Mouse (Mus musculus) liver, embryonic 11.5 days (tissue): ENCODE results near the gene Ank2. TPM values are rescaled to one million over a fixed set of nuclear protein-coding genes. Genes with fewer than 3 reads are reported as not detected.

ENCODE experiments used
- ATAC-seq: fragments of 200-750 bp; cut with Nextera tagmentation; replicated peaks from 2 replicates; pipeline ENCODE4 v1.8.0; 2017; ENCODE audit warnings: moderate number of reproducible peaks, mild to moderate bottlenecking, moderate TSS enrichment, moderate library complexity; ENCODE audit not compliant: low FRiP score
- DNase-seq: peaks from one replicate; pipeline ENCODE4 v3.0.0-alpha.2; 2017; ENCODE audit warnings: low spot score
- H3K27ac ChIP-seq: fragments of 300-500 bp; sonication (generic); 2 replicates; pipeline ENCODE4 v1.5.1; 2014; ENCODE audit warnings: mild to moderate bottlenecking, low read depth, low read length, control low read depth
- H3K27me3 ChIP-seq: fragments of 300-500 bp; sonication (generic); replicated peaks from 2 replicates; pipeline ENCODE4 v1.6.1; 2014; ENCODE audit warnings: low read length, mixed read lengths; ENCODE audit not compliant: control insufficient read depth, insufficient read depth
- H3K36me3 ChIP-seq: fragments of 300-500 bp; sonication (generic); 2 replicates; pipeline ENCODE4 v1.6.1; 2014; ENCODE audit warnings: mild to moderate bottlenecking, low read length, moderate library complexity, mixed read lengths; ENCODE audit not compliant: control insufficient read depth, insufficient read depth
- H3K4me1 ChIP-seq: fragments of 300-500 bp; sonication (generic); replicated peaks from 2 replicates; pipeline ENCODE4 v1.6.1; 2014; ENCODE audit warnings: low read length, mixed read lengths; ENCODE audit not compliant: control insufficient read depth, insufficient read depth
- H3K4me2 ChIP-seq: fragments of 300-500 bp; sonication (generic); 2 replicates; pipeline ENCODE4 v1.6.1; 2014; ENCODE audit warnings: mild to moderate bottlenecking, control low read depth, moderate library complexity
- H3K4me3 ChIP-seq: fragments of 300-500 bp; sonication (generic); 2 replicates; pipeline ENCODE4 v1.5.1; 2014; ENCODE audit warnings: low read depth, low read length, control low read depth
- H3K9ac ChIP-seq: fragments of 300-500 bp; sonication (generic); 2 replicates; pipeline ENCODE4 v1.6.1; 2014; ENCODE audit warnings: low read depth, low read length, control low read depth
- H3K9me3 ChIP-seq: fragments of 300-500 bp; sonication (generic); 2 replicates; pipeline ENCODE4 v1.6.1; 2016; ENCODE audit warnings: low read length, inconsistent platforms, mixed read lengths; ENCODE audit not compliant: control insufficient read depth
- WGBS: fragments of 180-500 bp; shearing (Covaris S2); extraction: QIAGEN DNeasy Blood & Tissue Kit; methylation state at CpG from one replicate; pipeline ENCODE4 v1.1.7; 2014; 5-methylcytosine and 5-hydroxymethylcytosine counted together
- polyA plus RNA-seq: library from polyadenylated mRNA; unstranded; fragments of >200 nt; fragmentation: Nextera tagmentation; extraction: Ambion mirVana; gene quantifications from 2 replicates; pipeline ENCODE4 v1.2.1, GENCODE M21; 2014

The Ank2 gene
- polyA plus RNA-seq, 1 experiment from 2014 or later = 17.3 TPM

DNA sequence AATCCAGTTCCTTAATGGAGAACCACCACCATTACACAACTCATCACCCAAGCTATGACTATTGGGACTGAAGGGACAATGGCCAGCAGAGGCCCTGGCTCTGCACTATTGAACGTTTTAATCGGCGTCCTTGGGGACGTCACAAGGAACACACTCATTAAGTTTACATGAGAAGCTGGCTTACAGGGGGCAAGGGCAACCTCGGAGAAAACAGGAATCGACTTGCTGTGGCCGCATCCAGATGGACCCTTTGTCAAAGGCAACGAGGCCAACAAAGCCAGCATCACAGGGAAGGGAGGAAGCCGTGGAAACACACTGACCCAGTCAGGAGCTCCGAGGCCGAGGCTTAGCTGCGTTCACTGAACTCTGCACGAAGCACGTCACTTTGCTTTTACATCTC is 205.1 kb downstream of the Ank2 start:
- no peaks in the 10 kb centered on the region for H3K4me1 ChIP-seq
- WGBS = 84% methylated on average over 14 of the region's 14 CpGs
- H3K27me3 ChIP-seq = no peaks in the 10 kb centered on the region
- no peak for DNase-seq
- no peak overlapping the region for H3K9ac ChIP-seq
- H3K4me2 ChIP-seq = no peak overlapping the region
- H3K27ac ChIP-seq = no peak overlapping the region
- H3K4me3 ChIP-seq = no peak overlapping the region
- H3K36me3 ChIP-seq = no peaks in the 10 kb centered on the region
- no peaks in the 10 kb centered on the region for H3K9me3 ChIP-seq
- ATAC-seq = no peak

DNA sequence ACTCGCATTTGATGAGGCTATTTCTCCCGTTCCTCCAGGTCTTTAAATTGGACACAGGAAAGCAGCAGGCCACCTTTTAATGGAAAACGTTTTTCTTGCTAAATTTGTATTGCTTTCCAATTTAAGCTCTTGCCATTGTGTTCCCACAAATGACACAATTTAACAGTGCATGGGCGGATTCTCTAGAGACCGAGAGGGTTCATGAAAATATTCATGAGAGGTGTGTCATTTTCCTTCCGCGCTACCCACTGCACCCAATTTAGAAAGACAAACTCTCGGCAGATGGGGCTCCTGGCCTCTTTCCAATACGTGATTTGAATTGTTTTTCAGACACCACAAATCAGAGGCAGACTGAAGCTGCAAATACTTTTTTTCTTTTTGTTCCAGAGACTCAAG is 205.7 kb downstream of the Ank2 start:
- no peaks in the 10 kb centered on the region for H3K36me3 ChIP-seq
- ATAC-seq (no peak), DNase-seq (no peak)
- 86% methylated on average over 9 of the region's 9 CpGs for WGBS
- H3K9me3 ChIP-seq = no peaks in the 10 kb centered on the region
- H3K27ac ChIP-seq = no peak overlapping the region
- H3K9ac ChIP-seq = no peak overlapping the region
- H3K4me3 ChIP-seq = no peak overlapping the region
- no peak overlapping the region for H3K4me2 ChIP-seq
- no peaks in the 10 kb centered on the region for H3K4me1 ChIP-seq
- H3K27me3 ChIP-seq = no peaks in the 10 kb centered on the region

DNA sequence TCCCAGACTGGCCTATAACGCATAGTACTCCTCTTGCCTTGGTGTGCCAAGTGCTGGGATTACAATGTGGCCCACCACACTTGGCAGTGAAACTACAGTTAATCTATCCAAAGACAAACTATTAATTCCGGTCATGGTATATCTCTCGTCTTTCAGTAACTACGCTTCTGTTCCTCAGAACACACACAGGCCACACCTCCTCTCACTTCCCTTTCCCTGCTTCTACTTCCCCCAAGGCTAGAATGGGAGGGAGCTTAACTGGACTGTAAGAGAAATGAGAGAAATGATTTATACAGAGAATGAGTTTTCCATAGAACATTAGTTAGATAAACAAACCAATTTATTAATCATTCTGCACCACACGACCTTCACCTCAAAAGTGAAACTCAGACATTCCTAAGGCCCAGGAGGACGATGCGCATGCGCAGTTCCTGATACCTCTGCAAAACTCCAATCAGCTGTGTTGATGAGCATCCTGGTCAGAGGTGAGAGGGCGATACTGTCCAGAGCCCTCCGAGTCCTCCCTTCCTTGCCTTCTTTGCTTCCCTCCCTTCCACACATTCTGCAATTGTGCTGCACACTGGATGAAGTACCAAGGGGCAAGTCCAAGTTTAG is 206.2 kb downstream of the Ank2 start:
- ATAC-seq (no peak), DNase-seq (no peak)
- no peaks in the 10 kb centered on the region for H3K4me1 ChIP-seq
- H3K36me3 ChIP-seq = no peaks in the 10 kb centered on the region
- no peak overlapping the region for H3K9ac ChIP-seq
- H3K27me3 ChIP-seq = no peaks in the 10 kb centered on the region
- H3K4me2 ChIP-seq = no peak overlapping the region
- H3K27ac ChIP-seq = no peak overlapping the region
- no peaks in the 10 kb centered on the region for H3K9me3 ChIP-seq
- H3K4me3 ChIP-seq = no peak overlapping the region
- WGBS = 81% methylated on average over 10 of the region's 10 CpGs

DNA sequence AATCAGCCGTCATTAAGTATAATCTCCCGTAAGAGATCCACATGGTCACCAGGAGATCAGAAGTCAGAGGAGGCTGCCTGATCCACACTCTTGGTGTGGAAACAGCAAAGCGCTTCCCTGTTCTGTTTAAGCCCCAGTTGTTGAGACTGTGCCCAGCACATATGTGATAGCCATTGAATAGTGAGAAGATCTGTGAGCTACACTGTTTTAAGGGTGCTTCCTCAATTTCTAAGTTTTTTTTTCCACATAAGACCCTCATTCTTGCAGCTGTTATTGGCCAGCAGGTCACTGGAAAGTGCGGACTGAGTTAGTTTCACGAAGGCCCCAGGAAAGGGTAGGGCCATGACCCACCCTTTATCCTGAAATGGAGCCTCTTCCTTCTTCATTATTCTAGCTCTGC is 216.9 kb downstream of the Ank2 start:
- Histone ChIP-seq H3K27me3 (no peaks in the 10 kb centered on the region), H3K4me1 (no peaks in the 10 kb centered on the region), H3K9me3 (no peaks in the 10 kb centered on the region), H3K36me3 (no peaks in the 10 kb centered on the region), H3K27ac (no peak overlapping the region), H3K9ac (no peak overlapping the region), H3K4me3 (no peak overlapping the region), H3K4me2 (no peak overlapping the region)
- WGBS = 88% methylated on average over 5 of the region's 5 CpGs
- DNase-seq (no peak), ATAC-seq (no peak)

DNA sequence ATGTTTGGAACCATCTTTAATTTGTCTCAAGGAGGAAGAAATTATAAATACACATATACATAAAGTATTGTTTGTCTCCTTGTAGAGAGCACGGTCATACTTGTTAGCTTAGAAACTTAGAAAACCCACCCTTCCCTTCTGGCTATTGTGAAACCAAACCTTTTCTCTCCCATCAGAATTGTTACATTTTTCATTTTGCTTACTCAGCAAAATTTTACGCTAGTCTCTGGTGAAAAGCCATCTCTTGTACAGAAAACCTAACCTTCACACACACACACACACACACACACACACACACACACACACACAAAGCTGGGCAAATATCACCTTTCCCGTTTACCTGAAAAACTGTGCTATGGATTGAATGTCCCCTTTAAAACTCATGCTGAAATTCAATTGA is 217.8 kb downstream of the Ank2 start:
- Histone ChIP-seq H3K9ac (no peak overlapping the region), H3K4me1 (no peaks in the 10 kb centered on the region), H3K4me2 (no peak overlapping the region), H3K4me3 (no peak overlapping the region), H3K27ac (no peak overlapping the region), H3K27me3 (no peaks in the 10 kb centered on the region), H3K36me3 (no peaks in the 10 kb centered on the region), H3K9me3 (no peaks in the 10 kb centered on the region)
- no peak for DNase-seq
- WGBS = 87% methylated on average over 3 of the region's 3 CpGs
- ATAC-seq = no peak

DNA sequence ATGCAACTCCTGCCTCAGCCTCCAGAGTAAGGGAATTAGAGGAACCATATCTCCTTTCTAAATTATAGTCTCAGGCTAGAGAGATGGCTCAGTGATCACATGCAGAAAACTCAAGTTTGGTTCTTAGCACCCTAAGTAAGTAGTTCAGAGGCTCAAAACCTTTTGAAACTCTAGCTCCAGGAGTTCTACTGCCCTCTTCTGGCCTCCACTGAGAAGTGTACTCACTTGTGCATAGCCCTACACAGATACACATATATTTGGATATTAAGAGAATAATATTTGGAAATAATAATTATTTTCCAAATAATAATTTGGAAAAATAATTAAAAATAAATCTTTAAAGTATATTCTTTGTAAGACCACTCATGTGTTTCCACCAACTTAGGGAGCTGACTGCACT is 218.8 kb downstream of the Ank2 start:
- H3K9ac ChIP-seq = no peak overlapping the region
- H3K36me3 ChIP-seq = no peaks in the 10 kb centered on the region
- H3K27ac ChIP-seq = no peak overlapping the region
- ATAC-seq = no peak
- H3K4me2 ChIP-seq = no peak overlapping the region
- no peak overlapping the region for H3K4me3 ChIP-seq
- H3K9me3 ChIP-seq = no peaks in the 10 kb centered on the region
- DNase-seq = no peak
- no peaks in the 10 kb centered on the region for H3K4me1 ChIP-seq
- H3K27me3 ChIP-seq = no peaks in the 10 kb centered on the region

DNA sequence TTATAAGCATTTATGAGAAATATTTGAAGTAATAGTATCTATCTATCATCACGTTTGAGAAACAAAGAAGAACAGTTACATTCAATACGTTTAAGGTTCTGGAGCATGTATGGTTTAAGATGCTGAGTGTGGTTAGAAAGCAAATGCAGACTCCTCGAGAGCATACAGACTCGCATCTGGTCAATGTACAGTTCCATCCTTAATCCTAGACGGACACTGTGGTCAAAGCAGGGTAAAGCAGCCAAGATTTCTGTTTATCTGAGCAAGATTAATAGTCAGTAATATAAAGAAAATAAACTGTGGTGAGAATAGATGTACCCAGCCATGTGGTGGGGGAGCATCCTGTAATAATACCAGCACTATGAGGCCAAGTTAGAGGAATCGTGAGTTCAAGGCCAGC is 223.2 kb downstream of the Ank2 start:
- H3K4me2 ChIP-seq = no peak overlapping the region
- 72% methylated on average over 6 of the region's 6 CpGs for WGBS
- no peak for DNase-seq
- H3K4me3 ChIP-seq = no peak overlapping the region
- H3K36me3 ChIP-seq = no peaks in the 10 kb centered on the region
- H3K9me3 ChIP-seq = no peaks in the 10 kb centered on the region
- H3K4me1 ChIP-seq = no peaks in the 10 kb centered on the region
- no peak overlapping the region for H3K27ac ChIP-seq
- no peaks in the 10 kb centered on the region for H3K27me3 ChIP-seq
- H3K9ac ChIP-seq = no peak overlapping the region
- ATAC-seq = no peak

DNA sequence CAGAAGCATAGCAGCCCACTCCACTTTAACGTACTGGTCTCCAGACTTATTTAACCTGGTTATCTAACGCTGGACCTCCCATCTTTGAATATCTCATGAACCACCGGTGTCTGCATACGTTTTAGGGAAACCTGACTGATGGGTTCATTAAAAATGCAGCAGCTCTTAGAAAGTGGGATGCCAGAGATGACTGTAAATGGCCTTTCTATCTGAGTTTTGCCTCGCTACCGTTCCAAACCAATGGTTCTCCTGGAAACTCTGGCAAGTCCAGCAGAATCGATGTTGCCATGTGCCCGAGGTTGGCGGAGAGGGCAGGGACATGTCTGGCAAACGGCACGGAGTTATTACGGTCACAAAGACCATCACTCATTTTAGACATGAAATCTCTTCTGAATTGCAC is 226.3 kb downstream of the Ank2 start:
- no peak overlapping the region for H3K4me2 ChIP-seq
- 80% methylated on average over 12 of the region's 12 CpGs for WGBS
- DNase-seq (no peak), ATAC-seq (no peak)
- no peak overlapping the region for H3K9ac ChIP-seq
- no peaks in the 10 kb centered on the region for H3K9me3 ChIP-seq
- no peaks in the 10 kb centered on the region for H3K4me1 ChIP-seq
- no peak overlapping the region for H3K4me3 ChIP-seq
- H3K27ac ChIP-seq = no peak overlapping the region
- no peaks in the 10 kb centered on the region for H3K27me3 ChIP-seq
- no peaks in the 10 kb centered on the region for H3K36me3 ChIP-seq

DNA sequence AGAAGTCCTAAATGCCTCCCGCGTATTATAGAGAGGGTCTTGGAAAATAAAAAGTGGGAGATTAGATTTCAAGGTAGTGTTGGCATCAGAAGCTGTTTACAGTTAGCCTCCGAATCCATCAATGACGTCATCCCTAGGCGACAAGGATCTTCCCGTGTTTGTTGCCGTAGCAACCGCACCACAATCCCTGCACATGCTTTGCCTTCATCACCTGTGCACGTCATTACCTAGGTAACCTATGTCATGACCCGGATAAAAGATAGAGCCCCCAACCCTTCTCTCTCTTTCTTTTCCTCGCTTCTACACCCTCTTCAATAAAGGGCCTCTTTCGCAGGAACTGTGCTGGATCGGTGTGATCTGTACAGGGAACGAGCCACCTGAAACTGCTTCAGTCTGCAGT is 229.5 kb downstream of the Ank2 start:
- no peaks in the 10 kb centered on the region for H3K4me1 ChIP-seq
- 85% methylated on average over 14 of the region's 14 CpGs for WGBS
- no peak overlapping the region for H3K4me3 ChIP-seq
- DNase-seq = no peak
- H3K27me3 ChIP-seq = no peaks in the 10 kb centered on the region
- no peaks in the 10 kb centered on the region for H3K9me3 ChIP-seq
- H3K9ac ChIP-seq = no peak overlapping the region
- no peaks in the 10 kb centered on the region for H3K36me3 ChIP-seq
- no peak overlapping the region for H3K27ac ChIP-seq
- no peak for ATAC-seq
- H3K4me2 ChIP-seq = no peak overlapping the region
